Mouse (Mus musculus) forebrain, postnatal 0 days (tissue): Measurements from ENCODE around the gene Slco1c1. TPM values are rescaled to one million over a fixed set of nuclear protein-coding genes. Genes with fewer than 3 reads are reported as not detected.

Experiments used
- ATAC-seq: fragments of 200-750 bp; cut with Nextera tagmentation; 2 replicates; pipeline ENCODE4 v1.8.0; 2017; ENCODE audit warnings: mild to moderate bottlenecking, moderate library complexity
- DNase-seq: peaks from one replicate; pipeline ENCODE4 v3.0.0-alpha.2; 2015
- H3K27ac ChIP-seq: fragments of 300-500 bp; sonication (generic); 2 replicates; pipeline ENCODE4 v1.5.1; 2014; ENCODE audit warnings: low read depth, mild to moderate bottlenecking, antibody characterized with exemption, low read length, moderate library complexity, mixed read lengths
- H3K27me3 ChIP-seq: fragments of 300-500 bp; sonication (generic); 2 replicates; pipeline ENCODE4 v1.6.1; 2014; ENCODE audit warnings: mild to moderate bottlenecking, low read length, mixed read lengths; ENCODE audit not compliant: insufficient read depth
- H3K36me3 ChIP-seq: fragments of 300-500 bp; sonication (generic); 2 replicates; pipeline ENCODE4 v1.6.1; 2014; ENCODE audit warnings: mild to moderate bottlenecking, moderate library complexity; ENCODE audit not compliant: insufficient read depth
- H3K4me1 ChIP-seq: fragments of 300-500 bp; sonication (generic); 2 replicates; pipeline ENCODE4 v1.6.1; 2014; ENCODE audit warnings: antibody characterized with exemption; ENCODE audit not compliant: insufficient read depth
- H3K4me2 ChIP-seq: fragments of 300-500 bp; sonication (generic); 2 replicates; pipeline ENCODE4 v1.6.1; 2014; ENCODE audit warnings: low read depth, mild to moderate bottlenecking, moderate library complexity
- H3K4me3 ChIP-seq: fragments of 300-500 bp; sonication (generic); 2 replicates; pipeline ENCODE4 v1.5.1; 2014; ENCODE audit warnings: low read depth, low read length, mixed read lengths
- H3K9ac ChIP-seq: fragments of 300-500 bp; sonication (generic); 2 replicates; pipeline ENCODE4 v1.6.1; 2014; ENCODE audit warnings: mild to moderate bottlenecking
- H3K9me3 ChIP-seq: fragments of 300-500 bp; sonication (generic); 2 replicates; pipeline ENCODE4 v1.6.1; 2016; ENCODE audit warnings: low read length
- CTCF ChIP-seq: sonication (generic); IDR thresholded peaks from 2 replicates; pipeline ENCODE4 v1.5.1; 2016; ENCODE audit warnings: antibody characterized with exemption, control low read depth, low read depth
- WGBS: fragments of 180-500 bp; shearing (Covaris S2); extraction: QIAGEN DNeasy Blood & Tissue Kit; methylation state at CpG from one replicate; pipeline ENCODE4 v1.1.7; 2014; 5-methylcytosine and 5-hydroxymethylcytosine counted together
- polyA plus RNA-seq: library from polyadenylated mRNA; unstranded; fragments of >200 nt; fragmentation: Nextera tagmentation; extraction: Ambion mirVana; gene quantifications from 2 replicates; pipeline ENCODE4 v1.2.1, GENCODE M21; 2015
- total RNA-seq: library from RNA; depleted of rRNA; stranded (reverse); fragments of >200 nt; gene quantifications from 2 replicates; pipeline ENCODE4 v1.2.3, GENCODE M21; 2014

Gene Slco1c1
- total and polyA plus RNA-seq, 2 experiments from 2014 or later: 33.8 to 35.7 TPM

DNA sequence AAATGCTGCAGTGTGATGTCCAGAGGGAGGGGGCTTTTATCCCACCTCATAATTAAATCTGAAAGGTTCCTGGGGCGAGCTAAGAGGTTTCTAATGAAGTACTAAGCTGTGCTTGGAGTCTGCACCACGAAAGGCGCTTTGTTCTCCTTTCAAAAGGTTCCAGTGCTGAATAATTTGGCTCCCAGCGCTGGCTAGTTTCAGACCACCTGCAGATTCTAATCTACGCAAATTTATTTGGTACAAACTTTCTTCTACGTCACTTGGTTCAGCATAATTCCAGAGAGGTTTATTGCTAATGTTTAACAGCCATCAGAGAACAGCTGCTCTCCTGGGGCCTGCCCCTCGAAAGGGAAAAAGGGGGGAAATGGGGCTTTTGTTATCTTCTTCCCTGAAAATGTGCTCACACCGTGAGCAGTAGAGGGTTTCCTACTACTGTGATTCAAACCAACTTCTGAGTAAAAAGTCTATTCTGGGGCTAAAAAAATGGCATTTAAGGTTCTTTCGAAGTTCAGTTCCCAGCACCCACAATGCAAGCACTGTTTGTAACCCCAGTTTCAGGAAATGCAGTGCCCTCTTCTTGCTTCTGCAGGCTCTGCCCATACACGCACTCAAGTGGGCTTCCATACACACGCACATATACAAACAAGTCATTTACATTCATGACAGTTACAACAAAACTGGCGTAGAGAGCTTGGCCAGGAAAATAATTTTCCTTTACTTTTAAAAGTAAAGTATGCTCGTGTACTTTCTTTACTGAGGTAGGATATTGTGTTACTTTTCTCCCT is 28.3 kb upstream of the Slco1c1 start:
- no peaks in the 10 kb centered on the region for H3K4me1 ChIP-seq
- peak; percentile 58 for DNase-seq
- H3K4me3 ChIP-seq: no peak overlapping the region
- no peaks in the 10 kb centered on the region; the same call in 1 of the 2 replicates for H3K27me3 ChIP-seq
- peak; percentile 85 for ATAC-seq
- 6% methylated on average over 13 of the region's 13 CpGs for WGBS
- H3K9me3 ChIP-seq: no peaks in the 10 kb centered on the region
- no peaks in the 10 kb centered on the region for H3K36me3 ChIP-seq
- no peak for TF ChIP-seq CTCF
- no peak overlapping the region for H3K9ac ChIP-seq
- H3K4me2 ChIP-seq: no peak overlapping the region
- H3K27ac ChIP-seq: peak overlapping the region; percentile 57; the same call in 1 of the 2 replicates

DNA sequence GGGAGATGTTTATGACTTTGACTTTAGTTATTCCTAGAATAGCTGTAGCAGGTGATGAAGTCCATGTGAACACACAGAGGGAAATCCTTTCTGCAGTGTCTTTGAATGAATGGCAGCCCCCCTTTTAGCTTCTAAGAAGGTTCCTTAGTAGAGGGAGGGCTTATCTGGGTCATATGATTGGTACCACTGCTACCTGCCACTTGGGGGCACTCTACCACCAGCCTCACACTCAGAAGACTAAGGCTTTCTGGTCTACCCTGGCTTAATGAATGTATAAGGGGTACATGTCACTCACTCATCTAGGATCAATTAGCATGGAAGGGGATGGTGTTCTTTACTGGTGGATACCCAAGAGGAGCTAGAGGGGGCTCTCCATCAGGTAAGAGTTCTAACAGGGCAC is 24.7 kb upstream of the Slco1c1 start:
- DNase-seq (no peak), ATAC-seq (peak; percentile 39; the same call in 1 of the 2 replicates)
- Histone ChIP-seq H3K4me2 (no peak overlapping the region), H3K36me3 (no peaks in the 10 kb centered on the region), H3K9ac (no peak overlapping the region), H3K27me3 (no peaks in the 10 kb centered on the region), H3K4me1 (no peaks in the 10 kb centered on the region), H3K27ac (no peak overlapping the region), H3K4me3 (no peak overlapping the region), H3K9me3 (no peaks in the 10 kb centered on the region)
- TF ChIP-seq CTCF: 0 out of 2 replicates have a peak, but pooled peaks have one; percentile 31

DNA sequence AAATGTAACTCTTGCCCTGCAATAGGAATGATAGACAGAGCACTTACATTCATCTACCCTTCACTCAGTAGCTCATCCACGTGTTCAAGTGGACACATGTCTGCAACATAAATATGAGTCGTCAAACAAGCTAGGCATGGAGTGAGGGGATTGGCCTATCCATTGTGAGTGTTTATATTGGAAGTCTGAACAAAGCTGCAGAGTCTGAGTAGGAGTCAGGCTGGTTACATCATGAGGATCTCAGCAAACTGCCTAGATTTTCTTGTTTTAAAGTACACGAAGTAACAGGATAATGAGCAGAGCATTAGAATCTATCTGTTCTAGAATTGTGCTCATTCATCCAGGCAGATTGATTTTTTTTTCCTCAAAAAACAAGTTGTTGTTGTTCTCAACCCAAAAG is 23.0 kb upstream of the Slco1c1 start:
- Histone ChIP-seq H3K9me3 (no peaks in the 10 kb centered on the region), H3K27ac (no peak overlapping the region), H3K27me3 (no peaks in the 10 kb centered on the region), H3K4me3 (no peak overlapping the region), H3K4me1 (no peaks in the 10 kb centered on the region), H3K9ac (no peak overlapping the region), H3K4me2 (no peak overlapping the region), H3K36me3 (no peaks in the 10 kb centered on the region)
- DNase-seq (no peak), ATAC-seq (no peak)
- WGBS: 75% methylated on average over 3 of the region's 3 CpGs
- TF ChIP-seq CTCF: no peak

DNA sequence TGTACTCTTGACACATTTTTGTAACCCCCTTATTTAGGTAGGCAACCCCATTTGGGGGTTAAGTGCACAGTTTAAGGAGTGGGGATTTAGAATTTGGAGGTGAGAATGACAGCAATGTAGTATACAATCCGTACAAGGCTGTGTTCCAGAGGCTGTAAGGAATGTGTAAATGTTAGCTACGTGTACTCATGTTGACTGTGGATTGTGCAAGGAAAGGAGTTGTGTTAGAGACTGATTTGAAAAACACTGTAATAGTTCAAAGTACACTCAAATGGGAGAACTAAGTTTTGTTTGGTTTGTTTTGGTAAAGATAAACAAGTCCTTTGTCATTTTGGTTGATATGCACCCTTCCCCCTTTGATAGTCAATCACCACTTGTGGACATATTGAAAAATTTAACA is 1.6 kb upstream of the Slco1c1 start:
- no peaks in the 10 kb centered on the region for H3K9me3 ChIP-seq
- no peak for TF ChIP-seq CTCF
- WGBS: 90% methylated on average over 2 of the region's 2 CpGs
- no peaks in the 10 kb centered on the region for H3K27me3 ChIP-seq
- H3K36me3 ChIP-seq: no peaks in the 10 kb centered on the region
- H3K4me1 ChIP-seq: no peaks in the 10 kb centered on the region
- H3K9ac ChIP-seq: no peak overlapping the region
- DNase-seq: no peak
- ATAC-seq: no peak
- no peak overlapping the region for H3K4me2 ChIP-seq
- no peak overlapping the region for H3K27ac ChIP-seq
- H3K4me3 ChIP-seq: no peak overlapping the region

DNA sequence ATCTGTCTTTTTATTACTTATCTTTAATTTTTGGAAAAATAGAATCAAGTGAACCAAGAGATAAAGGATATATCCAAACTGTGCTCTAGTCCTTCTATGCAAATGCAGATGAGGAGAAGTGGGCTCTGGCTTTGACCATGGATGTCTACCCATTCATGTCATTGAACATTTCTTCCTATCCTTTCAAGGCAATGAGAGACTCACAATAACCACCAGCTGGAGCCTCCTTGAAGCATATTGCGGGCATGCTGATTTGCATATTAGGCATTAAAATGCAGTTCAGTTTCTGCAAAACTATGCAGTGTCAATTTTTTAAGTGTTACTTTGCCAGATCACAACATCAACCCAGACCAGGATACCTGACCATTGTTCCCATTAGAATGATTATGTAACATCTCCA is 1.6 kb downstream of the Slco1c1 start:
- Histone ChIP-seq H3K4me1 (no peaks in the 10 kb centered on the region), H3K27ac (no peak overlapping the region), H3K27me3 (no peaks in the 10 kb centered on the region), H3K4me3 (no peak overlapping the region), H3K9ac (no peak overlapping the region), H3K4me2 (peak overlapping the region; percentile 10; the same call in 1 of the 2 replicates), H3K36me3 (no peaks in the 10 kb centered on the region), H3K9me3 (no peaks in the 10 kb centered on the region)
- peak; percentile 47 for DNase-seq
- ATAC-seq: no peak
- no peak for TF ChIP-seq CTCF
- 24% methylated on average over 1 of the region's 1 CpGs for WGBS

DNA sequence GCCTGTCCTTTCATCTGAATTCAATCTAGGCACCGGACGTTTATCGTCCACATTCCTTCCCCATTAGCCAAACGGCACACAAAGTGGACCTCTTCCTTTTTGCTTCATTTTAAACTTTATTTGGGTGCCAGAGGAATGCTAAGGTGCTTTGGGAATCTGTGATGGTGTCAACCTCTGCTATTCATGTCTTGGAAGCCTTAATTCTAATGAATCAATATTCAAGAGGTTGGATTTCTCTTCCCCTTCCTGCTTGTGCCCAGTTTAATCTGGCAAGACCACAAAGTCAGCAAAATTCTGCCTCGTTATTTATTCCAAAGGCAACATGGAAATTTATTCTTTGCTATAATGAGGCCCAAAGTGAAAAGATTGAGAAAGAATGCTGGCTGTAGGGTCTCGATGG is 6.7 kb downstream of the Slco1c1 start:
- ATAC-seq: no peak
- WGBS: 22% methylated on average over 6 of the region's 6 CpGs
- no peak overlapping the region for H3K9ac ChIP-seq
- H3K4me3 ChIP-seq: no peak overlapping the region
- no peaks in the 10 kb centered on the region for H3K9me3 ChIP-seq
- H3K36me3 ChIP-seq: no peaks in the 10 kb centered on the region
- H3K4me1 ChIP-seq: no peaks in the 10 kb centered on the region
- H3K27ac ChIP-seq: no peak overlapping the region
- H3K4me2 ChIP-seq: no peak overlapping the region
- TF ChIP-seq CTCF: no peak
- H3K27me3 ChIP-seq: no peaks in the 10 kb centered on the region
- DNase-seq: no peak

DNA sequence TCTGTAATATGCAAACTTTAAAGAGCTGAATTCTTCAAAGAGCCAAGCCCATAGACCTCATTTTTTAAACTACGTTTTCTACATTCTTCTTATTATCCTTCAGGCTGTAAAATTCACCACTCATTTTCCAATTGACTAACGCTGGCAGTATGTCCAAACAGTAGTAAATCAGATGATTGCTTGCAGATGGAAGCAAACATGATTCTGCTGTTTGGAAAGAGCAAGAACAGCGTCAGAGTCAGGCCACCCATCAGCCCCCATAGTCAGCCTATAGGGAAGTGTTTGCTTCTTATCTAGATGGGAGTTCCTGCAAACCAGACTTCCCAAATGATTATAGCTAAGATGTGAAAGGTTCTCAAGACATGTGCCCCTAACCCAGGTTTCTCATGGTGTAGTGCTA is 13.1 kb downstream of the Slco1c1 start:
- no peaks in the 10 kb centered on the region for H3K36me3 ChIP-seq
- no peak overlapping the region for H3K4me2 ChIP-seq
- 77% methylated on average over 3 of the region's 3 CpGs for WGBS
- H3K9me3 ChIP-seq: no peaks in the 10 kb centered on the region
- DNase-seq (no peak), ATAC-seq (no peak)
- no peak overlapping the region for H3K4me3 ChIP-seq
- no peaks in the 10 kb centered on the region for H3K27me3 ChIP-seq
- no peak overlapping the region for H3K9ac ChIP-seq
- no peak overlapping the region for H3K27ac ChIP-seq
- no peak for TF ChIP-seq CTCF
- no peaks in the 10 kb centered on the region for H3K4me1 ChIP-seq
